Mouse (Mus musculus) spleen, postnatal 14 days (tissue): ENCODE results near the gene BC053393.
"Not testable (repeated sequence)": the region's sequence is repeated elsewhere in the genome, so short reads cannot be mapped to it uniquely, and the experiment has no call there.

ENCODE experiments used
- DNase-seq, 2 experiments: peaks; one replicate each; pipeline ENCODE4 v3.0.0; 2021 to 2022; ENCODE audit warnings: low spot score in 2 of 2

Gene BC053393

DNA sequence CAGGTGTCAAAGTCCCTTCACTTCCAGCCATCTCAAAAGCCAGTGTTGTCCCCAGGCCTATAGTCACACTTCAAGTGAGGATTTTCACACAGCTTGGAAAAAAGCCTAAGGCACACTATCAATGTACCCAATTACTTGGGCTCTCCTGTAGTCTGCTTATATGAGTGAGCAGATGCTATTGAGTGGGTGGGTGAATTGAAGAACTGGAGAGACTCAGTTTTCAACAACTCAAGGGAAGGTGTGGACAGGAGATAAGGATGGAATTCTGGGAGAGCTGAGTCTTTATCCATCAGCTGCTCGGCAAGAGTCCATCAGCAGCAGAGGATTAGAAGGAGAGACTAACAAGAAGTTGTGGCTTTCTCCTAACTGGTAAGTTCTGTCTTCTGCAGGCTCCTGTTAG lies at the start of gene BC053393:
Gene BC053393 (plus strand): TSS at position 210 of the 400 bp plus-strand sequence.
- no peak for DNase-seq

DNA sequence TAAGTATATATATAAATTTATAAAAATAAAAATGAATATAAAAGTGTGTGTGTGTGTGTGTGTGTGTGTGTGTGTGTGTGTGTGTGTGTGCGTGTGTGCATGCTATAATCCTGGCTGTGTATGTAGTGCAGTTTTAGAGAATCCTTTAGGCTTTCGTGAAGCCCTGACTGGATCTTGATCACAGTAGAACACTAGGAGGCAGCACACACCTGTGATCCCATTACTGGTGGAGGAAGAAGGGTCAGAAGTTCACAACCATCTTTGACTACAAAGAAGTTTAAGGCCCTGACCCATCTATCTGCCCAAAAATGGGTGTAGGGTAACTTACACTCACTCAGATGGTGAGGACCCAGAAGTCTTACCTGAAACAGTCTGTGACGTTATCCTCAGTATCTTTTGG lies 48.6 kb upstream of the BC053393 start:
- peak in 1 of 2 experiments; percentile 2 for DNase-seq

DNA sequence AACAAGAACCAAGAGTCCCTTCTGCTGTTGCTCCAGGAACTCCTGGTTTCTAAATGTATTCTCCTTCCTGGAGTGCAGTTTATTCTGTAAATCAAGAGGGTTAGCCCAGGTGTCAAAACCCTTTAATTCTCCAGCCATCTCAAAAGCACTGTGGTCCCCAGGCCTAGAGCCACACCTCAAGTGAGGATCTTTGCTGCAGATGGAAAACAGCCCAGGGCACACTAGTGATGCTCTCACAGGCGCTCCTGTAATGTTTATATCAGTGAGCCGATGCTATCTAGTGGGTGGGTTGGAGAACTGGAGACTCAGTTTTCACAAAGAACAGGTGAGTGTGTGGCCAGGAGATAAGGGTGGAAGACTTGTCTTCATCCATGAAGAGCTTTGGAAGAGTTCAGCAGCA lies 47.4 kb upstream of the BC053393 start, which contains the start of gene Gm12169:
Gene Gm12169 (plus strand): TSS at position 301 of the 400 bp plus-strand sequence.
- DNase-seq = no peak

DNA sequence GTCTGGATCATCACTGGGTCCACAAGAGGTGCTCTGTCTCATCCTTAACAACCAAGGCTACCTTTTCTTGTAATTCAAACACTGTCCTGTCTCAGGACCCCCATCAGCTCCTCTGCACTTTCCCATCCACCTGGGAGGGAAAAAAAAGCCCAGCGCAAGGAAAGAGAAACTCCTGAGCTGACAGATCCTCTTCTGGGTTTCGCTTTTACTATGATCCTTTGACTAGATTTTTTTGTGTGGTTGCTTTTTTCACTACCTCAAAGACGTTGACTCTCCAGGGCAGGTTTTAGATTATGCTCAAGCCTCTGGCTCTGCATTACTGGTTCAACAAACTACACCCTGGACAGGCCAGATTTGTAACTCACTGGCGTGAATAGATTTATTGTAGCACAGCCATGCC lies 41.2 kb upstream of the BC053393 start:
- DNase-seq = no peak

DNA sequence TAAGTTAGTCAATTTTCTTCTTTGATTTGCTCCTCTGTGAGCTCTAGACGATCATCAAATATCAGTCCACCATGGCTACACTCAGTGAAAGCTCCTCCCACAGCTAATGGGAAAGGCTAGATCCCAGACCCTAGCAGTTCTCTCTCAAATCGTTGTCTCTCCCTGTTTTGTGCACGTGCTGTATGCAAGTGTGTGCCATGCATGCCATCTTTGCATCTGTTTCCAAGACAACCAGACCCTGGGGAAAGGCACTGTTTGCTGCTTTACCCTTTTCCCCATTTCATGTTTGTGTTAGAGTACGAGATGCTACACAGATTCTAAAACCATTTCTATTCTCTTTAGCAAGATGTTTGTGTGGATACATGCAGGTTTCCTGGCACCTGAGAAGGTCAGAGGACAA lies 34.4 kb upstream of the BC053393 start:
- DNase-seq = no peak

DNA sequence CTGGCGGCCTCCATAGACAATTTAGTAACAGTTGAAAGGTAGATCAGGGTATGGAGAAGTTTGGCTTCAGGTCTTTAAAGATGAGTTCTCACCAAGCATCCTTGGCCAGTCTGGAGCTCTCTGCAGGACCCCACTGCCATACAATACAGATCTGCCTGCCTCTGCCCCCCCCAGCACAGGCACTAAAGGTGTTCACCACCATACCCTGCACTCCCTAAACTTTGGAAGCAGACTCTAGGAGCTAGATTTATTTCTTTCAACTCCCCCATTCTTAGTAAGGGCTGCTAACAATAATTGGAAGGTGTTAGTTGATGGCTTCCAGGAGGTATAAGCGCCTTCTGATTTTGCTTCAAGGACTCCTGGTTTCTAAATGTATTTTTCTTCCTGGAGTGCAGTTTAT lies 27.8 kb upstream of the BC053393 start:
- DNase-seq = no peak

DNA sequence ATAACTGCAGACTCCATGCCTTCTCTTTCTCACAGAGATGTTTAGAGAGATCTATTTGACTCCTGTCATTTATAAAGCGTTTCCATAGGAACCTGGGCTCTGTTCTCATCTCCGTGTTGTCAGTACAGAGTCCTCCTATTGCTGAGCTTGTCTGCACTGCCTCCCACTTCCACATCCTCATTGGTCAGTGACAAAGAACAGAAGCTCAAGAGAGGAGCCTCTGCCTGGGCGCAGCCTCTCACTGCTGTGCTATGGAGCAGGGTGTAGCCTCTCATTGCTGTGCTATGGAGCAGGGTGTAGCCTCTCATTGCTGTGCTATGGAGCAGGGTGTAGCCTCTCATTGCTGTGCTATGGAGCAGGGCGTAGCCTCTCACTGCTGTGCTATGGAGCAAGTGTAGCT lies 21.6 kb upstream of the BC053393 start:
- DNase-seq = no peak

DNA sequence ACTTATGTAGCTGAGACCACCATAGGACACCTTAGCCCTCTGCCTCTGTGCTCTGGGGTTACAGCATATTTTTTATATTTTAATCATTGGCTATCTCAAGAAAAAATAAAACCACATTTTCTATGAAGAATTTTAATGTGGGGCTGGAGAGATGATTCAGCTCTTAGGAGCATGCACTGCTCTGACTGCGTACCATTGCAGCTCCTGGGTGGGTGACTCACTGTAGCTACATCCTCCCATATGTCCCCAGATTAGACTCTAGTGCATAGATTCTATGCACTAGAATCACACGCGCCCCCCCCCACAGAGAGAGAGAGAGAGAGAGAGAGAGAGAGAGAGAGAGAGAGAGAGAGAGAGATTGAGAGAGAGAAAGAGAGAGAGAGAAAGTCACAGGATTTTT lies 18.6 kb upstream of the BC053393 start:
- DNase-seq = no peak

DNA sequence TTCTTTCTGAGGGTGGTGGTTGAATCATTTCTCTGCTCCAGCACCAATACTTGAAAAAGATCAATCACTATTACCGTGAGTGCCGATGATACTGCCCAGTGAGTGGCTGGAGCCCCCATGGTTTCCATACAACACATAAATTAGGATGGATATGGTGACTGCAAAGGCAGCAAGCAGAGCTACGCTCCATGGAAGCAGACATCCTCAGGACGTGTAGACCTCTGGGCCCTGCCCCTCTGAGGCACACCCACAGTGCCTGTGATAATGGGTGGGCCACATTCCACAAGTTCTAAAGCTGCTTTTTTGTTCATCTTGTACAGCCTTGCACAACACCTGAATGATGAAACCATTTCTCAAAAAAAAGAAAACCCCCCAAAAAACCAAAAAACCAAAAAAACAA lies 10.2 kb upstream of the BC053393 start:
- DNase-seq = no peak

DNA sequence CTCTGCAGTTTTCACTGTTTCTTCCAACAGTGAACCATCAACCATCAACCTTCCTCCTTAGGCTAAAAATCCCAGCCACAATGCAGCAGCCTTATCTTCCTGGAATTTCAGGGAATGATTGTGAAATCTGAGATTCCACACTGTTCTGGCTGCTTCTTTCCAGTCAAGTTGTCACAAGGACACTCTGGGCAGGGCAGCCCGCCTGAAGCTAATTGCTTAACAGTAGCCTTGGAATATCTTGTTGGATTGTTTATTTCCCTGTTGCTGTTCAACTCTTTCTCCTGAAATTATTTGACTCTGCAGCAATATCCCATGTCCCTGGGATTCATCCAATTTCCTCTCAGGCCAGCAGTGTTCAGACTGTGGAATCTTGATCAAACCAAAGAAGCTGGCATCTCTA lies 6.7 kb upstream of the BC053393 start:
- no peak for DNase-seq

DNA sequence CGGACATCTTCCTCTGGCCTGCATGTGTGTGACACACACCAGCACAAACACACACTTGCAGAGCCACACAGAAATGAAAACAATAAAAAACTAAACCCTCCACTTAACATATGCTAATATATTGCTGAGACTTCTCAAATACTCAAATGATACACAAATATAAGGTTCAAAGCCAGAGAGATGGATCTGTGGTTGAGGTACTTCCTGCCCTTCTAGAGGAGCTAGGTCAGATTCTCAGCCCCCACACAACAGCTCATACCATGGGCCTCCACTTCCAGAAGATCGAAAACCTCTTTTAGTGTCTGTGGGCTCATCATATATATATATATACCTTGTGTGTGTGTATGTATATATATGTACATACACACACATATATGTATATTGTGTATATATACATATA lies 5.4 kb upstream of the BC053393 start:
- no peak for DNase-seq

DNA sequence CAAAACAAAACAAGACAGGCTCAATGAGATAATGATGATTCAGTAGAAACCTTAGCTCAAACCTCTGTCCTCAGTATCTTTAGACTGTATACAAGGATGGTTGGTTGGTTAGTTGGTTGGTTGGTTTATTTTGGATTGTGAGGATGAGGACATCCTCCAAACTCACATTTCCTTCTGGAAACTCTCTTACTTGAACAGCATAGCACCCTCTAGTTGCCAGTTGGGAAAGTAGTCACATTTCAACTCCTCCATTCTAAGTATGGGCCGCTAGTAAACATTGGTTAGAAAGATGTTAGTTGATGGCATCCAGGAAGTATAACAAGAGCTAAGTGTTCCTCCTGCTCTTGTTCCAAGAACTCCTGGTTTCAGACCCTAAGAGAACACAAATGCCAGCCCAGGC lies 2.2 kb upstream of the BC053393 start:
- no peak for DNase-seq

DNA sequence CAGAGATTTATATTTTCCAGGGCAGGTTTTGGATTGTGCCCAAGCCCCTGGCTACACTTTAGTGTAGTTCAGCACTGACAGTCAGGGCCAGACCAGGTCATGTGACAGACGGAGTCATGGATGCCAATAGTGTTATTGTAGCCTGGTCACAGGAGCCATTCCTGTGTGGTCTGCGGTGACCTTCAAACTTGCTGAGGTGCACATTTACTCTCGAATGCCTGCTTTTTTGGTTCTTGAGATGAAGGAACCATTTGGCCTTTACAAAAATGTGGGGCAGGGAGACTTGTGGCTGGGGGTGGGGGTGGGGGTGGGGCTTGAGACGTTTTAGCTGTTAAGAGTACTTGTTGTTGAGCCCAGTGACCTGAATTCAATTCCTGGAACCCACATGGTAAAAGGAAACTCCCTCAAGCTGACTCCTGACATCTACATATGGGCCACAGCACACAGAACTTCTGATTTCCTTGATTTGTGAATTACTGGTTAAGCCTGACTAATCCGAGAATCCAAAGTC lies 7.5 kb downstream of the BC053393 start:
- DNase-seq = no peak

DNA sequence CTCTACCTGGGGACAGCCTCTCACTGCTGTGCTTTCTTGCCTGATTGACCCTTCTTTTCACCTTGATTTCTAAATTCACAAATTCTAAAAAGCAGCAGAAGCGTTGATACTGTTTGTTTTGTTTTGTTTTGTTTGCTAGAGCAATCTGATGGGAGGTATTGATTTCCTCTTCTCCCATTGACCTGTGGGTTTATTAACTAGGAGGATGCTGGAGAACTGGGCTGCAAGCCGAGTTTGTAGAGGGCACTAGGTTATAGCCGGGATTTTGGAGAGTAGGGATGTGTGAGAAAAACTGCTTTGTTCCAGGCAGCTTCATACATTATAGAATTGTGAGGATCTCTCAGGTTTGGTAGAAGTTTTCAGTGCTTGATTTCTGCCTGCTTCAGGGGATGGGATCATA lies 9.1 kb downstream of the BC053393 start:
- DNase-seq = no peak

DNA sequence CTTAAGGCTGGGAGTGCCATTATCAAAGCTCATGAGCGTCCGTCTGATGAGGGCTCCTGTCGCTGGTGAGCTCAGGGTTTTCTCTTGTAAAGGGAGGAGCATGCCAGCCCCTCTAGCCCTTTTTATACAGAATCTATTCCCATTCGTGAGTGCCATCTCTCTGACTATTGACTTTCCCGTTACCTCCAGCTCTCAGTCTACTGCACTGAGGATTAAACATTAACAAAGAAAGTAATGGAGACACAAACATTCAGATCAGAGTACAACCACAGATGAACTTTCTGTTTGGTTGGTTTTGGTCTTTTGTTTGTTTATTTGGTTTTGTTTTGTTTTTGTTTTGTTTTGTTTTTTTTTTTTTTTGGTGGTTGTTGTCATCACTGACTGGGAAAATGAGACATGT lies 11.4 kb downstream of the BC053393 start:
- no peak for DNase-seq

DNA sequence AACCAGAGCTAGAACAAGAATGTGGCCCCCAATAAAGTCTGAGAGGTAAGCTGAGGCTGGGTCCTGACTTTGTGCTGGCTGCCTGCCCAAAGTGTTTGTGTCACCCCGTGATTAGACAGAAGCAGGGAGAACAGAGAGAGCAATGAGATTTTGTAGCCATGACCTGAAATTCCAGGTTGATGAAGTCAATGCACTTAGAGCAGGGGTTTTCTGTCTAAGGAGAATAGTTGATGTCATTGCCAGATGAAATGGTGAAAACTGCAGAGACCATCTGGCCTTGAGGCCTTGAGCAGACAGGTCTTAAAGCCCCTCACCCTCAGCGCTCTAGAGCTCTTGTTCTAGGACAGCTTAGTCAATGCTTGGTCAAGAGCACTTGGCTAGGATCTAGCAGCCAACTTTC lies 21.1 kb downstream of the BC053393 start:
- no peak for DNase-seq

DNA sequence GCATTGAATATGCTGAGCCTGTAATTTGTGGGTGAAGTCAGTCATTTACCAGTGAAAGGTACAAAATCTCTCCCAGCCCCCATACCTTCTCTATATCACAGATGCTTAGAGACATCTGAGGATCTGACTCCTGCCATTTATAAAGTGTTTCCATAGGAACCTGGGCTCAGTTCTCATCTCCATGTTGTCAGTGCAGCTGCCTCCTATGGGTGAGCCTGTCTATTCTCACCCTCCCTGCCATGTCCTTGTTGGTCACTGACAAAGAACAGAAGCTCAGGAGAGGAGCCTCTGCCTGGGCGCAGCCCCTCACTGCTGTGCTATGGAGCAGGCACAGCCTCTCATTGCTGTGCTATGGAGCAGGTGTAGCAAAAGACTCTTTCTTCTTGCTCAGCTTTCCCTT lies 48.6 kb downstream of the BC053393 start:
- no peak for DNase-seq

DNA sequence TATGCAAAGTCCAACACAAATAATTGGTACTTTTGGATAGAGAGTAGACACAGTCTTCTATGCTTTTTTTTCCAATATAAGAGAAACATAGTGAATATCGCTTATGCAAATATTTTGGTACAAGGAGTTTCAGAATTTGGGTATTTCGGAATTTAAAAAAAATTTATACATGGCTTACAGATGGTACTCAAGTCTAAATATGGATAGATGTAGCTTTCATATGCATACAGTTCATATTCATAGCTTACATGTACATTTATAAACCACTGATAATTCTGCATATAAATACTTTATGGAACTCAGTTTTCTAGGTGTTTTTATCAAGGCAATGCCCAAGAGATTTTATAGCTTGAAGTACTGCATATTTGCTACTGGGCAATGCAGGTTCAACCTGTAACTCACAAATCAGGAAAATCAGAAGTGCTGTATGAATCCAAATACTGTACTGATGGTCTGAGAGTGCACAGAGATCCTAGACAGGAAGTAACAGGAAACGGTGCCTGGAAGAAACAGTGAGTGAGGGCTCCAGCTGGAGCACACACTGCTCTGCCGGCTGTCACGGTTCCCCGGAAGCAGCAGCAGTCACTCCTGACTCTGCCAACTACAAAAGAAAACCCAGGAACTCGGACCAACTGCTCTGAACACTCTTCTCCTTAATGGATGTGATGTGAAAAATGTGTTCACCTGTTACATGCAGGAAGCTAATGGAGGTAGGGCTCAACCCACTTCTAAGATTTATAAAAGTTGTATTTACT lies 49.3 kb downstream of the BC053393 start:
- DNase-seq = no peak

DNA sequence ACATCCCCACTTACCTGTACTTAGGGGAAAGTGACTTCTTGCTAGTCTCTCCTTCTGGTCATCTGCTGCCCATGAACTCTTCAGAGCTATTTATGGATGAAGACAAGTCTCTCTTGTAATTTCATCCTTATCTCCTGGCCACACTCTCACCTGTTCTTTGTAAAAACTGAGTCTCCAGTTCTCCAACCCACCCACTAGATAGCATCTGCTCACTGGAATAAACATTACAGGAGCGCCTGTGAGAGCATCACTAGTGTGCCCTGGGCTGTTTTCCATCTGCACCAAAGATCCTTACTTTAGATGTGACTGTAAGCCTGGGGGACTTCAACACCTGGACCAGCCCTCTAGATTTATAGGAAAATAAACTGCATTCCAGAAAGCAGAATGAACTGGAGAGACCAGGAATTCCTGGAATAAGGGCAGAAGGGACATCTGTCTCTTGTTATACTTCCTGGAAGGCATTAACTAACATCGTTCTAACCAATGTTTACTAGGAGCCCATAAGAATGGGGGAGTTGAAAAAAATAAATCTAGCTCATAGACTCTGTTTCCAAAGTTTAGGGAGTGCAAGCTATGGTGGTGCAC lies 58.0 kb downstream of the BC053393 start, which contains the start of gene Dppa1:
Gene Dppa1 (minus strand): TSS at position 51 of the 585 bp plus-strand sequence.
- no peak for DNase-seq

DNA sequence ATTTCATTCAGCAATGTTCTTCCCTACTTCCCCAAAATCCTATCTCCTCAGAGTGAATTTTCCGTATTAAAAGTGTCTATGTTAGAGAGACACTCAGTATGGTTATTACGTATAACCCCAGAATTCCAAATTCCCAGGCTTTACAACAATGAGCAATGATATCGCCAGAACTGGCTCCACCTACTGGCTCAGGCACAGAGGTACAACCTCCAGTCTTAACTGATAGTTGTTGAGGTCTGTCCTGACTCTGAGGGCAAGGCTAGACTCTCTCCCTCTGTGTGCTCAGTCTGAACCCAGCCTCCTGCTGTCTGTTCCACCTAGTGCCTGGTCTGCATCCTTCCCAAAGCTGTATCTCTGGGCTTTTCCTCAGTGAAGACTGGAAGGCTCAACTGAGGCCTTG lies 60.3 kb downstream of the BC053393 start:
- peak in 1 of 2 experiments; percentile 4 for DNase-seq

DNA sequence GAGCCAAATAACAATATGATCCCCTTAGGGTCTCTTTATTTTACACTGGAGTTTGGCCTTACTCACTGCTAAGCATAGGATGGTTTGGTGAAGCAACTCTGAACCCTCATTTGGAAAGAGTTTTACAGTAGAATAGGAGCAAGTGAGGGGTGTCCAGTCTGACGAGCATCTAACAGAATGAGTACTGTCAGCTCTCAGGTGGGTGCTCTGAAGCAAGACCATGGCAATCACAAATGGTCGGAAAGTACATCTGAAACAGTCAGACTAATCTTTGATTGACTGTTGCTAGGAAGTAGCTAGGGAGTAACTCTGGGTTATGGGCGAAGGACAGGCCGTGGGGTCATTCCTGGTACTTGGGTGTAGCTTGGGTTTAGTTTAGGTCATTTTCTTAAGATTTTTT lies 64.2 kb downstream of the BC053393 start:
- not testable (repeated sequence) for DNase-seq

DNA sequence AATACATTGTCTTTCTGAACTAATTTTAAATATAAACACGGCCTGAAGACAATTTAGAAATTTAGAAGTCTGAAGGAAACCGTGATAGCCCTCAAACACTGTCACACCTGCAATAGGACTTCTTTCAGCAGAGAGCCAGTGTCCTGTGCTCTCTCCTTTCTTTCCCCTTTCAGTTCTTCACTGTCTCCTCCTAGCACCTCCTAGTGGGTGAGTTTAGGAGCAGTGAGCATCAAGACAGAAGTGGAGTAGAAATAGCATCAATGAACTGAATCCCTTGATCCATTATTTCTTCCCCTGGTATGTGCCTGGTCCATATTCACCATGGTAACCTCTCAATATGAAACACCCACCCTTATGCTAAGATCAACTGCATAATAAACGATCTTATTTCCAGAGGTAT lies 65.2 kb downstream of the BC053393 start:
- DNase-seq = no peak
